Mouse (Mus musculus) kidney, adult 18-20 months (tissue): ENCODE measurements at regions not wholly inside any gene's neighbourhood (a gene's known extent, or its start where the extent isn't known, plus 50 kb on each side); places are given as distances from the start of the nearest gene placed in this dataset.

ENCODE experiments used
- DNase-seq: peaks from one replicate; pipeline ENCODE4 v3.0.0; 2021

DNA sequence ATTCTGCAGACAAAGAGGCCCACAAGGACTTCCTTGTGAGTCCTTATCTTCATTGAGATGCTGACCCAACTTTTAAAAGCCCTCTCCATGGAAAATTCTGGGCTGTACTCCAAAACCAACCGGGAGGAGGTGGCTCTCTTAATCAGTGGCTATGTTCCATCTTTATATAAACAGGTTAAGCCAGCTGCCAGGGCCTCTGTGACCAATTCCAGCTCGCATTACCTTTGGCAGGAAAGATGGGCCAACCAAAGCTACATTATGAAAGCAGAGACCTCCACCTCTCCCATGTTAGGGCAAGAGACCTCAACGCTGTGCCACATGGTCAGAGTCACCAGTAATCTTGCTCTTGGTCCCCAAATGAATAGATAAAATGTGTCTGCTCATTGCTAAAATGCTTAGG lies 192.0 kb upstream of the Cited2 start:
- DNase-seq: no peak

DNA sequence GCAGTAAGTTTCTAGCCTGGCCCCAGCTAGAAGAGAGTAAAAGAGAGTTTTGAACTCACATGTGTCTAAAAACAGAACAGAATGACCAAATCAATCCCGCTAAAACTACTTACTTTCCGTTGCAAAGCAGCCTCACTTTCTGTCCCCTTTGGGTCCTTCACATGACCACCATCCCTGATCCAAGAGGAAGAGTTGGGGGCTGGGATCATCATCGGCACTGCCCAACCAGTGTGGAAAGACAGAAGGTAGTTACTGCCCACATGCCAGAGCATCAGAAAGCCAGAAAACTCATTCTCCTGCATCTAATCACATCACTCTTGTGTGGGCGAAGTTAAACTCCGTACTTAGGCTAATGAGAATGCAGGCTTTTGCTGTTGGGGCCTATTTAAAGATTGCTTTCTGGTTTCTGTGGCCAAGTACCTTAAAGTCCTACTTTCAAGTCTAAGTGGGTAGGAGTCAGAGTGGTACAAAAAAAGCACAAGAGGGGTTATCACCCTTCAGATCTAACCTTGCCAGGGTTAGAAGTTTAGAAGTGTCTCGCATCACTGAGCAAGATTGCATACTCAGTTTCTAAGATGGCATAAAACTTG lies 184.0 kb upstream of the Cited2 start:
- no peak for DNase-seq

DNA sequence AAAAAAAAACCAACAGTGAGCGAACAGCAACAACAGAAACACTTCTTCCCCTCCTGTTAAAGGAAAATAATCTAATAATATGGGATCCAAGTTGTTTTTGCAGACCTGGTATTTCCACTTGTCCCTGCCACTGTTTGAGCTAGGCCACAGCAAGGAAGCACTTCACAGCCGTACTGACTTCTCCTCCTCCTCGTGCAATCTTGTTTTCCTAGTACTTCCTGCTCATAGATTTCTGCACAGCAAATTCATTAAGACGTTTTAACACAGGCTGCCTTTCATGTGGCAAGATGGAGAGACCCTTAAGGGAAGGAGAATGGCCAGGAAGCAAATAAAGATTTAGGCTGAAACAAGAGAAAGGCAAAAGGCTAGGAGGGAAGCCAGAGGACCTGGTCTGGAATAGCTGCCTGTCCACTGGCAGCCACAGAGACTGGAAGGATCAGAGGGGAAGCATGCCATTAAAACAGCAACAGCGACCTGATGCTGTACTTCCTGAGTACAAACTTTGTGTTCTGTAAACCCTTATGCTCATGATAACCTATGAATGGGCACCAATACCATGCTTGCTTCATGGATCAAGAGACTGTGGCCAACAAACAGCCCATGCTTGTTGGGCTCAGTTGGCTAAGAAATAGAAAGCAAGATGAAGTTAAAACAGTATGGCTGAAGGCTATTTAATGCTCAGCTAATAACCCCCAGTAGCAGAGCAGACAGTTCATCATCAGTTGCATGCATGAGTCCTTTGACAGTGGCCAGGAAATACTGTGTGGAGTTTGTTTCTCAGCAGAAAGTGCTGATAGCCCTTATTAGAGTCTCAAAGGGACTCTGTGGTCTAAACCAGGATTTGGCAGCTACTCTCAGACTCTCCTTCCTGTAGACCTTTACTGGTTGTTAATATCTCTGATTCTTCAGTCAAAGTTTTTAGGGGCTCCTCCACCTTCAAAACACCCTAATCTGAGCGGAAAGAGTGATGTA lies 182.3 kb upstream of the Cited2 start:
- DNase-seq: no peak

DNA sequence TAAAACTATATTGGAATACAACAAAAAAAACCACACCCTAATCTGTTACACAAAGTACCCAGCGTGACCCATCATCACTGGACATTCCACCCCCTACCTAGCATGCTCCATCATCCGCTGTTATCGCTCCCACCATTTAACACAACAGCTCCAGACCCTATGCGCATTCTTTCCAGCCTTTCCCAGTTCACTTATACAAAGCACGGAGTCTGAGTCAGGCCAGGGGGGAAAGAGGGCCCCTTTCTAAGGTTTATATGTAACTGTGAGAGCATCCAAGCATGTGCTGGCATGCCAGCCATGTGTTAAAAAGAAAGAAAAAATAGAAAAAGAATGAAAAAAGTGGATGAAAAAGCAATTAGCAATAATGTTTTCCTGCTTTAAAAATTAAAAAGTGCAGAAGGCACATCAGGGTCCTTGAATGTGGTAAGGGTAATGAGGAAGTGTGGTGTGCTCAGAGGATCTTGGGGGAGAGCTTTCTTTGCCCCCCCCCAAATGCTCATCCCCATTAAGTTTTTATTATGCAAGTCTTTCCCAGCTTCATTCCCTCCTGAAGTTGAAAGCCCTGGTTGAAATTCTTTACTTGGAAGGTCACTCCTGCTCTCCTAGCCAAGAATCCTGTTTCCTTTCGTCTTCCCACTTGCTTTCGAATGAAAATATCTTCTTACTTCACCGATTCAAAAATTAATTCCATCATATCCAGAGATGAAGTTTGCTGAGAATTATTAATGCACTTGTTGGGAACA lies 180.7 kb upstream of the Cited2 start:
- DNase-seq: no peak

DNA sequence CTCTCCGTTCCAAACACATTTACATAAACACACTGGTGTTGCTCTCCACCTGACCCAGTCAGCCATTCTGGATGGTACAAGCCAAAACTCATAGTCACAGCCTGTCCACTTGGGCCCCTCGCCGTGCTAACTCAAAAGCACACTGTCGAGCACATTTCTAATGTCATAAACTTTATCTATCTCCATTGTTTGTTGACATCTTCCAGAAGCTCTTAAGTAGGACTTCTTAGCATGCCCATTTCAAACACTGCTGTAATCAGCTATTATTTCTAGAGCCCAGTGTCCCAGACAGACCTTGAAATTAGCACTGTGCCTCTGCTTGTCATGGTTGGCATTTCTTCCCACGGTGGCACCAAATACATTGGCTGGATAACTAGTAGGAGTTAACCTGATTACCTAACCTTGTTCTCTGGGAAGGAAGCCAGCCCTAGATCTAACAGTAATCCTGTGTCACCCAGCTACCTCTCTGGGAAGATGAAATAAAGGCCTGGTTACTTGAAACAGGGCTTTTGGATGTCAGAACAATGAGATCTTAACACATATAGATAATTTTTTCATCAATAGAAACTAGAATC lies 180.1 kb upstream of the Cited2 start:
- DNase-seq: no peak

DNA sequence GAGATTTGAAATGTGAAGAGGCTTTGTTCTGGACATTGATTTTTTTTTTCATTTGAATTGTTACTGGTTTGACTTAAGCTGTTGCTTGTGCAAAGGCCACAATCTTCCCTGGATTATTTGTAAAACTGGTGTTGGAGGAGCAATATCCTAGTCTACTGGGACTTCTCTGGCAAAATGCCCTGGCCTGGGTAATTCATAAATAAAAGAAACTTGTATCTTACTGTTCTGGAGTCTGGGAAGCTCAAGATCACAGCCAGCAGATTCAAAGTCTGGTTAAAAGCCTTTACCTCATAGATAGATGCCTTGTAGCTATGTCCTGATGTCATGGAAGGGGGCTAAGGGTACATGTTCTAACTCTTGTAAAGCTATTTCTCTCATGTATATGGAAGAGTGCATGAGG lies 177.7 kb upstream of the Cited2 start:
- DNase-seq: no peak

DNA sequence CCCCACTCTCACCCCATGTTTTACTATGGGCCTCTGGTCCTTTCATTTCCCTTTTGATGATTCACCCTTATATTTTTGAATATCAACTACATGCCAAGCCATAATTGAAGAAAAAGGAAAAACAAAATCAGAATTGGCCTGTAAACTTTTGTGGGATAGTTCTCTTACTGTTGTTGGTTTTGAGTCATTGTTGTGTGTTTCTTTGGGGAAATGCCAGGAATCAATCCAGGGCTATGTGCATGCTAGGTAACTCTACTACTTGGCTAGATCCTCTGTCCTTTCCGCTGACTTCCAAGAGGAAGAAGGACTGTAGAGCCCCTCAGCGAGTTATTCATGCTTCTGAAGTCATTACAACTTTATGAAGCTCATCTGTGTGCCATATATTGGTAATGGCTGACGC lies 175.0 kb upstream of the Cited2 start:
- DNase-seq: no peak

DNA sequence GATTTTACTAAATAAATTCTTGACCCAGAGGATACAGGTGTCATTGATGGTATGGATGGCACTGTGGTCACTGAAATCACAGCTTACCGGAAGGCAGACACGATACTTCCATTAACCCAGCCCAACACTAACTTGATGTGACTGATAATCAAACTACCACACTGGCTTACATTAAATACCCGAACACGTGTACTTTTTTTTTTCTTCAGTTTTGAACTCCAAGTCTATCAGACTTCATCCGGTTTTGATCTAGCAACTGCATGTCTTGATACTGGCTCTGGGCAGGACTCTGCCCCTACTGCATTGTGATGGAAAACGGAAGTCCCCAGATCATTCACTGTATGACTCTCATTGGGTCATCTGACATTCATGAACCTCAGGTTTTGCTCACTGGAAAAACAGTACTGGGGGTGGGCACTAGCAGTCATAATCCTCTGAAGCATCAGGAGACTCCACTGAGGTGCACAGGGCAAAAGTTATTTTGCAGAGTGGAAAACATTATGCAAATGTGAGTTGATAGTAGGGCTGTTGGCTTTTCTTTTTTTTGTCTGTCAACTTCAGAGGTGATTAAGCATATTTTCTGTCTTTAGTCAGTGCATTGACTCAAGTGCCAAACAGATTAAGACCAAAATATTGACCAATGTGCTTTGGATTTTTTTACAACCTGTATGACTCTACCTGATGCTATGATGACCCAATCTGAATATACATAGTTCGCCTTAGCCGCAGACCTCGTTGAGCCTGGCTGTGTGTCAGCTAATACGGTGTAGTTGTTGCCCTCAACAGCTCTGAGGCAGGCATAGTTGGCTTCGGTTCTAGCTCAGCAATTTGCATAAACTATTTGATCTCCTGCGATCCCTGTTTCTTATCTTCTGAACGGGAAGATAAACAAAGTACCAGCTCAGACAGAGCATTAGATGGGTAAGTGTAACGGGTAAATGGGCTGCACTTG lies 174.1 kb upstream of the Cited2 start:
- DNase-seq: no peak

DNA sequence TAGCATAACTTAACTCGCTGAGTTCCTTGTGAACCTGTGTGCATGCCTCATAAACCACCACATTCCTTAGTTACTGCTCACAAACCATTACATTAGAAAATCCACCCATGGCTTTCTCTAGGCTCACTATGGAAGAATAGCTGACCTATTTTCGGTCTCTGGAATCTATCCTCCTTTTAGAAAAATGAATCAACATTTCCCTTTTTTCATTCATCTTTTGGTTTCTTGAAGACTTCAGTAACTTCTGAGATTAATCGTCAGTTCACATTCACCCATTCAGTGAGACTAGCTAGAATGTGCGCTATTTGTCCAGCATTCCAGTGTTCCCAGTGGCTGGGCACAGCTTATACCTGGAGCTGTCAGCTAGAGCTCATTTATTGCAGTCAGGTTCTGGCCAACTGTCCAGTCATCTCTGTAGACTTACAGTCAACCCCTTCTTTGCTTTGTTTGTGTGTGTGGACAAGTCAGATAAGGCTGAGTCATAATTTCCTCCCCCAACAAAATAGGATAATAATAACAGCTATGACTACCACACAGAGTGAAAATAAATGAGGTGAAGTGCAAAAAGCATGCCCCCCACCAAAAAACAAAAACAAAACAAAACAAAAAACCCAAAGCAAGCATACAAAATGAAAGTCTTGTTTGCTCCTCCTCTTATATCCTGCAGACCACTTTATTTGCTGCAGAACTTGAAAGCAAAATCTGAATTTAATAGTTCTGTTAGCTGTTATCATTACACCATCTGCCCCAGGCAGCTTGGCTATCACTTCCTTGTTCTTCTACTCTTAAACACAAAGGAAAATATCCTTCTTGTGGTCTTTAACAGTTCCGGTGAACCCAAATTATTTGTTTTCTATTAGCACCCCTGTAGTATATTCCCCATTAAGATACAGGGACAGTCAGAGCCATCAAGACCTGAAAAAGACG lies 173.0 kb upstream of the Cited2 start:
- no peak for DNase-seq

DNA sequence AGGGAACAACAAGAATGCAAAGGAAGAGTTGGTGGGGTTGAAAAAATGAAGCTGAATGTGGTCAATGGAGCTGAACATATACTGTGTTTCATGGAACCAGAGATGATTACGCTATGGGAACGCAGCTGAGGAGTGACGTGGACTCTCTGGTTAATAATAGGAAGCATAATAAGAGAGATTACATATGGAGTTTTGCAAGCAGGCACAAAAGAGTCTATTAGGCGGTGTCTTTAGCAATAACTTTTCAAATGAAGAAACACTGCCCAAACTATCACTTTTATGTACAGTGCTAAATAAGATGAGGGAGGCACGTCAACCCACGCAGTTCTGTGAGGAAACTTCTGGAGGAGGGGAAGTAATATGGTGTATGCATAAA lies 172.4 kb upstream of the Cited2 start:
- DNase-seq: no peak

DNA sequence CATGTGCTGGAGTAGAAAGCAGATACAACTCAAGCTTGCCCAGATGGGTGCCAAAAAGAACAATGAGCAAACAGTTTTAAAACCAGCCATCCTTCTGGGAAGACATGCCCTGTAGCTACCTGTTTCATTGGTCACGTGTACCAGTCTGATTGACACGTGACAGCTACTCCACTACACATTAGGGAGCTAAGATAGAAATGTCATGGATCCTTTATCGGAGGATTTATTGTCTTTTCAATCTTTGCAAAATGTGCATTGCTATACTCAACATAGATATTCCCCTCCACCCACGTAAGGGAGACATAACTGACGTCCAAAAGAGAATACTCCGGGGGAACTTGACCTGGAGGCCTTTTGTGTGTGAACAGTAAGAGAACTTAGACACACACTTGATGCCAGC lies 171.1 kb upstream of the Cited2 start:
- DNase-seq: no peak

DNA sequence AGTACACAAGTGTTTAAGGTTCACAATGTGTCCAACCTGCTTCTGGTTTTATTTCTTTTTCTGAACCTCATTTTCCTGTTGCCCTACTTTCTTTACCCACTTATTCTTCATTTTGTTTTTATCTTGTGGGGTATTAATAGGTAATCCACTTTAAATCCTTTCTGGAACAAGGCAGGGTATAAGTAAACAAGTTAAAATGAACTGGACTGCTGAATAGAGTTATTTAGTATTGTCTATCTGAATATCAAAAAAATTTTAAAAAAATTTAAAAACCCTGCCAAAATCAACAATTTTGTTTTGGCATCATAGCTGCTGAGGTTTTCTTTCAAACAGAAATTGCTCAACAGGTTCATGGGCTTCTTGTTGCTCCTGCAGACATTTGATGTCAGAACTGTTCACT lies 170.7 kb upstream of the Cited2 start:
- DNase-seq: no peak

DNA sequence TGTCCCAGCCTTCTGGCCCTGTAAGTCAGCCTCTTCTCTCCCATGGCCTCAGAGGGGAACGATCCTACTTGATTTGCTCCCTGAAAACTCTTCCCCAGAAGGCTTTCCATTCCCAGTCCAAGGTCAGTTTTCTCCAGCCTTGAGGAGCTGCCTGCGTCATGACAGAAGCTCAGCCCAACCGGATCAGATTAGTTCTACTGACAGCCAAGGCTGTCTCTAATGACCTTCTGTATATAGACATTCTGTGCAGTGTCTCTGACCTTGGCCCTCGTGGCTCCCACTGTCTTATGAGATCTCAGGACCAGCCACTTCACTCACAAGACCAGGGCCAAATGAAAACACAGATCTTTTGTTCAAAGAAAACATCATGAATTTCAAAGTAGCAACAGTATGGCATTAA lies 166.6 kb upstream of the Cited2 start:
- DNase-seq: no peak

DNA sequence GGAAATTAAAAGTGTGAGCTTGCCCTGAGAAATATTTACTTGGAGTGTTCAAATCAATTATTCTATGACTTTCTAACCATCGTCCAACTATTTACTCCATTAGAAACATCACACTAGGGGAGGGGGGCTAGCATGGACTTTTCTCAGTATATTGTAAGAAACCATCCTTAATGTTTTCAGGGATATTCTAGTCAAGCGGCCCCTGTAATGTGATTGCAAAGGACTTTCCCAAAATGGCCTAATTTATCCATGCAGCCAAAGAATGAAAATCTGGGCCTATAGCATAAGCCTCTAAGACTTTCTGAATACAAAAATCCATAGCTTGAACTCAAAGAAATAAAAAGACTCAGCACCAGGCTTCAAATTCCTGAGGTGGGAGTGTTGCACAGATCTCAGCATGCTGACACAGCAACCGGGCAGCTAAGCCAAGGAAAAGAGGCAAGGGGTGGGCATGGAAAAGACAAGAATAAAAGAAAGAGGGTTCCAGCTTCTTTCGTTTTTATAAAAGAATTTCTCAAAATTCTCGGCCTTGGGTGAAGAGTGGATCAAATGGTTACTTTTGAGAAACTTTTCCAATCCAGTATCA lies 163.6 kb upstream of the Cited2 start:
- no peak for DNase-seq

DNA sequence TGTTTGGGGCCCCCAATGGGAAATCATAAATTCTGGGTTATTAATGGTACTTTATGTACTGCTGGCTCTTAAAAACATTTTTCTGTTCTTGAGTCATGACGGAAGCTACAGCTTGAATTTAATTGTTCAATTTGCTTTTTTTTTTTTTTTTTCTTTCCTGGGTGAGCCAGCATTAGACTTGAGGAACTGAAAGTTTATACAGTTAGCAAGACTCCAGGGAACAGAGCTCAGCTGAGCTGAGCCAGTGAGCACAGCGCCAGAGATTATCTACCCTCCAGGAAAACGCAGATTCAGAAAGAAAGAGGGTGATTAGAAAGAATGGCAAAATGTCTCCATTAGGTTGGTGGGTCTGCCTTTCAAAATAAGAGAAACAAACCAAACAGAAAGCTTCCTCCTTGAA lies 163.0 kb upstream of the Cited2 start:
- DNase-seq: no peak

DNA sequence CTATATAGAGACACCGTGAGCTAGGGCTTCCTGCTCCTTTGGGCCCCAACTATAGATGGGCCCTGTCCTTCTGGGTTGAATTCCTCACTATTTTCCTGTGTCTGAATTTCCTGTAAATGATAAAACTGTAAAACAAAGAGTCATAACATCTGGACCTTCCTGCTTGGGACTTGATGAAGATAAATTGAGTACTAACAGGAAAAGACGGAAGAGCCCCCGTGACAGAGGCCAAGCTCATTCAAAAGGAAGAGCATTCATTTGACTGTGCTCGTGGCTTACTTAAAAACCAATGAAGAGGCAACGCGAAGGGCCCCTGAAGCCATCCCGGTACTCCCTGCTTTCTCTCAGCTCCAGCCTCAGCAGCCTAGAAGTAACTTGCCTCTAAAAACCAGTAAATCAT lies 161.6 kb upstream of the Cited2 start:
- DNase-seq: no peak

DNA sequence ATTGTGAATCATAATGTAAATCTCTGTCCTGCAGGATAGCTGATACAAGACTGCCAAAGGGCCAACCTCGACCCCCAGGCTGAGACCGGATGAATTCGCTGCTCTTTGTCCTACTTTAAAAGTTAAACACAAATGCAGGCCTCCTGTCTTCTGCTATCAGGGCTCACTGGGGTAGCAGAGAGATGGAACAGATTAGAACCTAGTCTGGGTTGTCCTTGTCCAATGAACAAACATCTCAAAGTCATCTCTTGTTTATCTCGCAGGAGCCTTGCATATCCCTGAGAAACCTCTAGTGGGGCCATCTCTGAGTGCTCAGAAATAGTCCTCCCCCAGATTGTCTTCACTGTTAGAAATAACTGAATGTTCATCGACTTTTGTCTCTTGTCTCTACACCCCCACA lies 161.0 kb upstream of the Cited2 start:
- DNase-seq: no peak

DNA sequence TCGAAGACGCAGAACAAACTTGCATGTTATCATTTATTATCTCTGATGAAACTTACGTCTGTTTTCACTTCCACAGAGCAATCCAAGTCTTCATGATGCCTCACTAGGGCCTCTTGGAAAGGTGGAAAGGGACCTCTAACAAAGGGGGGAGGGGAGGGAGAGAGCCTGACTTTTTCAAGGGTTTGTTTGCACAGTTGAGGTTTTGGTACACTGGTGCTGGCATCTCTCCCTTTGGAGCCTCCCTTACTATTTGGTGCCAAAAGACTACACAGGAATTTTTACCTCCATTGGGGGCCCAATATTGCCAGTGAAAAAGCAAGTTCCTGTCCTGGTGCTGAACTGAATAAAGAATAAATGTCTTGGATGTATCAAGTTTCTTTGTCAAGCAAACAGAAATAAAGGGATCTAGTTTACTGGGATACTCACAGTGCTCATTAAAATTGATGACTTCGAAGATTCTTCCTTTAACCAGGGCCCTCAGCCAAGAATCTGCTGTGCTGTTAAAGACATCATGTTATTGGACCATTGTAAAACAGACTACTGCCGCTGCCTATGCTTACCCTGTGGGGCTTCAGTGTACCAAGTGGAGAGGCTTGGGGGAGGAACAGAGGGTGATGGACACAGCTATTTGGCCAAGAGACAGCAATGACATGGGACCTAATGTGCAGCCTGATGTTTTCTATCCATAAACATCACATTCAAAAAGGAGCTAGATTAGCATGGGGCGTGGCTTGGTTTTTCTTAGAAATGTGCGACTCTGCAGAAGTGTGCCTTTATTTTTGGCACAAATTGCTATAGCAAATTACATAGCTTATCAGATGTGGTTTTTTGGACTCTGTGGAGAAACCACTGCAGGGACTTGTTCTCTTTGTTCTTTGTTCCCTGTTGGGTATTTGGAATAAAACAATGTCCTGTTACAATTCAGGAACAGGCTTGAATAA lies 160.3 kb upstream of the Cited2 start:
- no peak for DNase-seq

DNA sequence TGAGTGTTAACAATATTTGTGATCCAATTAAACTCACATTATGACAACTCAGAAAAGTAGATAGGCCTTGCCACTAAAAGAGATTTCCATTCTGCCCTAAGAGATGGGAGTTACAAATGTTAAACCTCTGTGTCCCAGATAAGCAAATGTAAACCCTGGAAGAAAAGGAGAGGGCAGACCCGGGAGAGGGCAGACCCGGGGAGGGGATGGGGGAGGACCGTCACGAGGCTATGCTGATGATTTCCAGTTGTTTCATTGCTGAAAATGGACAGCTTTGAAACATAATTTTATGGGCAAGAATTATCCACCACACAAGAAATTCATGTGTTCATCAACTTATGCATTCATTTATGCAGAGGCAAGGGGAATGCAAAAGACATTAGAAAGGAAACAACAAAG lies 159.7 kb upstream of the Cited2 start:
- DNase-seq: no peak
